Mouse (Mus musculus): ENCODE results near the gene Prpf31. TPM values are rescaled to one million over a fixed set of nuclear protein-coding genes. Genes with fewer than 3 reads are reported as not detected.

Prpf31 gene
- total and polyA plus RNA-seq, 3 experiments, result 146 to 334 (median 187) TPM

GRCm38 (mm10) chr7:3674507-3675227 is 44.9 kb downstream of the Prpf31 start:
- no peak for TF ChIP-seq MYB (IDR thresholded peaks at IDR 0.05; ENCODE audit: low read depth, low read length)
- no peak for TF ChIP-seq EP300 (IDR thresholded peaks at IDR 0.05; ENCODE audit: low read depth in 1 of 2, low read length in 2 of 2)
- no peak for TF ChIP-seq POLR2AphosphoS5 (IDR thresholded peaks at IDR 0.05; ENCODE audit: borderline replicate concordance, low read depth, low read length)
- TF ChIP-seq KAT2A (conservative IDR thresholded peaks at IDR 0.05; ENCODE audit: low read depth, low read length), result no peak
- TF ChIP-seq GATA1 (IDR thresholded peaks at IDR 0.05; ENCODE audit: low read depth, low read length), result no peak
- TF ChIP-seq NELFE (IDR thresholded peaks at IDR 0.05; ENCODE audit: low read depth, low read length), result no peak
- TF ChIP-seq HCFC1 (IDR thresholded peaks at IDR 0.05; ENCODE audit: low read depth, low read length), result no peak
- no peak for TF ChIP-seq NRF1 (IDR thresholded peaks at IDR 0.05; ENCODE audit: insufficient read depth, low read depth, low read length, poor library complexity, severe bottlenecking)
- TF ChIP-seq MAZ (IDR thresholded peaks at IDR 0.05; ENCODE audit: low read depth, low read length), result no peak
- no peak for TF ChIP-seq BHLHE40 (IDR thresholded peaks at IDR 0.05; ENCODE audit: borderline replicate concordance, low read depth, low read length)
- no peak for TF ChIP-seq SIN3A (IDR thresholded peaks at IDR 0.05; ENCODE audit: low read length)
- no peak for TF ChIP-seq ZNF384 (IDR thresholded peaks at IDR 0.05; ENCODE audit: low read depth, low read length)
- peak; percentile 35; the same call in 1 of the 2 replicates for TF ChIP-seq ELF1 (IDR thresholded peaks at IDR 0.05; ENCODE audit: low read depth, low read length)
- no peak for TF ChIP-seq MAX (IDR thresholded peaks at IDR 0.05; ENCODE audit: low read length)
- no peak for TF ChIP-seq POLR2AphosphoS2 (IDR thresholded peaks at IDR 0.05; ENCODE audit: low read length)
- no peak for TF ChIP-seq ETS1 (IDR thresholded peaks at IDR 0.05; ENCODE audit: low read depth, low read length)
- no peak for TF ChIP-seq USF2 (IDR thresholded peaks at IDR 0.05; ENCODE audit: borderline replicate concordance in 1 of 2, insufficient read depth in 1 of 2, low read depth in 1 of 2, low read length in 2 of 2)
- TF ChIP-seq POLR2A (IDR thresholded peaks at IDR 0.05; ENCODE audit: control insufficient read depth in 1 of 2, insufficient read depth in 1 of 2, low read depth in 1 of 2, low read length in 2 of 2, poor library complexity in 1 of 2), result no peak
- no peak for TF ChIP-seq ZKSCAN1 (IDR thresholded peaks at IDR 0.05; ENCODE audit: low read depth, low read length)
- peak; percentile 81 for TF ChIP-seq ZC3H11A (IDR thresholded peaks at IDR 0.05; ENCODE audit: low read depth, low read length)
- no peak for TF ChIP-seq MXI1 (IDR thresholded peaks at IDR 0.05; ENCODE audit: low read depth, low read length)
- no peak for TF ChIP-seq RCOR1 (IDR thresholded peaks at IDR 0.05; ENCODE audit: low read depth, low read length)
- no peak for TF ChIP-seq E2F4 (IDR thresholded peaks at IDR 0.05; ENCODE audit: borderline replicate concordance, low read depth, low read length)
- TF ChIP-seq TBP (IDR thresholded peaks at IDR 0.05; ENCODE audit: low read depth, low read length), result no peak
- no peak for TF ChIP-seq MAFK (IDR thresholded peaks at IDR 0.05; ENCODE audit: borderline replicate concordance, low read depth, low read length)
- no peak for TF ChIP-seq TCF12 (IDR thresholded peaks at IDR 0.05; ENCODE audit: low read depth, low read length)
- no peak for TF ChIP-seq ZMIZ1 (IDR thresholded peaks at IDR 0.05; ENCODE audit: low read depth, low read length)
- TF ChIP-seq GABPA (IDR thresholded peaks at IDR 0.05; ENCODE audit: low read depth, low read length), result no peak
- TF ChIP-seq CHD1 (IDR thresholded peaks at IDR 0.05; ENCODE audit: low read depth, low read length), result no peak
- no peak for TF ChIP-seq UBTF (IDR thresholded peaks at IDR 0.05; ENCODE audit: borderline replicate concordance, insufficient read depth, low read depth, low read length)
- no peak for TF ChIP-seq MYC (IDR thresholded peaks at IDR 0.05; ENCODE audit: low read depth, low read length)
- peak; percentile 90 to 97 (median 93) for TF ChIP-seq CTCF (IDR thresholded peaks at IDR 0.05 in 2 of 3, conservative IDR thresholded peaks at IDR 0.05 in 1 of 3; ENCODE audit: control insufficient read depth in 1 of 3, insufficient read depth in 1 of 3, low read depth in 2 of 3, low read length in 3 of 3, poor library complexity in 1 of 3, severe bottlenecking in 1 of 3)
- peak; percentile 72 for TF ChIP-seq RAD21 (IDR thresholded peaks at IDR 0.05; ENCODE audit: low read depth, low read length)
- TF ChIP-seq SMC3 (IDR thresholded peaks at IDR 0.05; ENCODE audit: low read depth, low read length), result peak; percentile 92
- no peak for TF ChIP-seq TAL1 (IDR thresholded peaks at IDR 0.05; ENCODE audit: low read length)
- no peak overlapping the region for H3K4me3 ChIP-seq (ENCODE audit: control insufficient read depth in 1 of 2, insufficient read depth in 1 of 2, low read depth in 2 of 2, low read length in 2 of 2)
- no peak overlapping the region for H3K9ac ChIP-seq (ENCODE audit: control insufficient read depth, low read depth, low read length, poor library complexity, severe bottlenecking)
- H3K79me2 ChIP-seq (ENCODE audit: control insufficient read depth, insufficient read depth, low read length, poor library complexity), result no peaks in the 10 kb centered on the region
- no peak overlapping the region for H3K27ac ChIP-seq (ENCODE audit: control insufficient read depth, low read depth, low read length)
- no peaks in the 10 kb centered on the region for H3K36me3 ChIP-seq (ENCODE audit: control insufficient read depth in 1 of 2, insufficient read depth in 2 of 2, low read length in 2 of 2)
- H3K27me3 ChIP-seq (ENCODE audit: control insufficient read depth in 1 of 2, insufficient read depth in 2 of 2, low read length in 2 of 2), result no peaks in the 10 kb centered on the region
- no peaks in the 10 kb centered on the region for H3K9me3 ChIP-seq (replicated peaks; ENCODE audit: insufficient read depth, low read length)
- no peaks in the 10 kb centered on the region for H3K4me1 ChIP-seq (ENCODE audit: control insufficient read depth in 1 of 2, insufficient read depth in 2 of 2, low read length in 2 of 2)
- peak; percentile 84 for DNase-seq (ENCODE audit: low read depth, low spot score)

Data from MEL (cell line).